Mouse (Mus musculus) brain, embryonic 18.5 days (tissue): Measurements from ENCODE around the gene Nhlrc4.

Experiments
- DNase-seq: peaks from one replicate; pipeline ENCODE4 v3.0.0-alpha.2; 2012; ENCODE audit warnings: low read depth, low spot score

Gene Nhlrc4

DNA sequence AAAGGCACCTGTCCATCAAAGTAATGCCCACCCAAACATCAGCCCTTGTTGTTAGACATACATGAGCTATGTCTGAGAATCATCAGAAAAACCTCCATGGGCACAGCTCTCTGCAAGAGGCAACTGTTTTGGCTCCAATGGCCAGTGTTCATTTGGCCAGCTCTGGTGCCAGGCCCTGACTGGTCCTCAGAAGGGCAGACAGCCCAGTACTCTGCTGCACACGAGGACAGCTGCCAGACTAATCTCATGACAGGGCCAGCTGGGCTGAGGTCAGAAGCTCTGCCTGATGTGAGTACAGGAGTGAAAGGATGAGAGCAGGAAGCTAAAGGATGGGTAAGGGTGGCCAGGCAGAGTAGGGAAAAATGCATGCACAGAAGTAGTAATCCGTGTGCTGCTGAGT lies 19.4 kb downstream of the Nhlrc4 start:
- DNase-seq = no peak

DNA sequence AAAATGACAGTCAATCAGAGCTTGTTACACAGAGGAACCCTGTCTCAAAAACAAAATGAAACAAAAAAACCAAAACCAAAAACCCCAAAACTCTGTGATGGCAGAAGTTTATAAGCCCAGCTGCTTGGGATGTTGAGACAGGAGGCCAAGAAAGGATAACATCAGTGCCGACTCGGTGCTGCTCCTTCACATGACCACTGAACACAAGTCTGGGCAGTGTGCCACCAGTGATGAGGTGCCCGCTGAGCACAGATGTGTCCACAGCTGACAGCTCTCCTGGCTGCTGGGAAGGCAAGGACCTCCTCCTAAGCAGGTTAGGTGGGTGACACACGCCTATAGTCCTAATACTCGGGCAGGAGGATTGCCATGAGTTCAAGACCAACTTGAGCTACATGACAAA lies 22.6 kb downstream of the Nhlrc4 start:
- no peak for DNase-seq

DNA sequence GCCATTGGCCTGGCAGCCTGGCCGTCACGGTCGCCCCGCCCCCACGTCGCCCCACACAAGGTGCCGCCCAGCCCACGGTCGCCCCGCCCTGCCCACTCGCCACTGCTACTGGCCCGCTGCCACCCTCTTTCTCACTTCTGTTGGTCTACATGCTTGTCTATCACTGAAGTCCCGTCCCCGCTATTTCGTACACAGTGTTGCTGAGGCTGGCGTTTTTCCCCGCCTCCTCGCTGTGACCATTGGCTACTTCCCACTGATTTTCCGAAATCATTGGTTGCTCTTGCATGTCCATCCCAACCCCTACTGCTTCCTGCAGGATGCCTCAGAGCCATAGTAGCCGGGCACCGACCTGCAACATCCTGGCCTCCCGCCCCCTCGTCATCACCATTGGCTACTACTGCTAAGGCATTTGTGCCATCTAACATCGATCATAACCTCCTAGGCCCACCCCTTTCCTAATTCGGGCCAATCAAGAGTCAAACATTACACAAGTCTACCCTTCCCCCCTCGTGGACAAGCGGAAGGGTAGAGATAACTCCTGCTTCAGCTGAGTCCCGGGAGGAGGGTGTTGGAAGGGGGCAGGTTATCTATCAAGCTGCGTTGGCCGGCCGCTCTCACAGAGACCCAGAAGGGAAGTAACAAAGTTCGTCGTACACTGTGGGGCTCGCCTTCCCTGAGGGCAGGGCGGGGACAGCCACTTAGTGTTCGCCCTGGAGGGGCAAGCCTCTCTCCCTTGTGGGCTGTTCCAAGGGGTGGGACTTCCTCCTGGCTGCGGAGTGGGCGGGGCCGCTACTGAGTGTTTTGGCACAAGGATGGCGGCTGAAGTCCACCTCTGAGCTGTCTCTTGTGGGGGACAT lies 24.7 kb downstream of the Nhlrc4 start:
- DNase-seq = peak; percentile 100

DNA sequence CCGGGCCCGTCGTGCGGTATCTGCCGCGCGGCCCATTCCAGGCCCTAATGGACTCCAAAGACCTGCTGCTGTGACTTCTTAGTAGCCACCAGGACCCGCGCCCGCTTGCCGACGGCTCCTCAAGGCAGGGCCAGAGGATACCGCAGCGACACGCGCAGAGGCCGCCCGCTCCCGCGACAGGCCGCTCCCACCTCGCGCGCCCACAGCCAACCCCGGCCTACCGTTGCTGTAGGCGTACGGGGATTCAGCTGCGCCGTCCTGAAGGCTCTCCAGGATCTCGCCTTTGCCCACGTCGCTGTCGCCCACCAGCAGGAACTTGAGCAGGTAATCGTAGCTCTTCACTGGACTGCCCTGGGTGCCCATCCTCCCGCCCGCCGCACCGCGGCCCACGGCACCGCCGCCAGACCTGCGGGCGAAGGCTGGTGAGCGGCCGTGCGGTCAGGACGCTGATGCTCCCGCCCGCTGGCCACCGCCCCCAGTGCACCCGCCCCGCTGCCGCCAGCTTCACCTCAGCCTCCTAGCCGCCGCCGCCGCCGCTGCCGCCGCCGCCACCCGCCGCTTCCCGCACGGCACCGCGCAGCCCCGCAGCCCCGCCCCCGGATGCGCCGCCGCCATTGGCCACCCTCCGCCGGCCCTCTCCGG lies 25.5 kb downstream of the Nhlrc4 start, which contains the start of gene Rab40c:
Rab40c (minus strand) TSS at position 584 of the 642 bp plus-strand sequence.
- peak; percentile 6 for DNase-seq

DNA sequence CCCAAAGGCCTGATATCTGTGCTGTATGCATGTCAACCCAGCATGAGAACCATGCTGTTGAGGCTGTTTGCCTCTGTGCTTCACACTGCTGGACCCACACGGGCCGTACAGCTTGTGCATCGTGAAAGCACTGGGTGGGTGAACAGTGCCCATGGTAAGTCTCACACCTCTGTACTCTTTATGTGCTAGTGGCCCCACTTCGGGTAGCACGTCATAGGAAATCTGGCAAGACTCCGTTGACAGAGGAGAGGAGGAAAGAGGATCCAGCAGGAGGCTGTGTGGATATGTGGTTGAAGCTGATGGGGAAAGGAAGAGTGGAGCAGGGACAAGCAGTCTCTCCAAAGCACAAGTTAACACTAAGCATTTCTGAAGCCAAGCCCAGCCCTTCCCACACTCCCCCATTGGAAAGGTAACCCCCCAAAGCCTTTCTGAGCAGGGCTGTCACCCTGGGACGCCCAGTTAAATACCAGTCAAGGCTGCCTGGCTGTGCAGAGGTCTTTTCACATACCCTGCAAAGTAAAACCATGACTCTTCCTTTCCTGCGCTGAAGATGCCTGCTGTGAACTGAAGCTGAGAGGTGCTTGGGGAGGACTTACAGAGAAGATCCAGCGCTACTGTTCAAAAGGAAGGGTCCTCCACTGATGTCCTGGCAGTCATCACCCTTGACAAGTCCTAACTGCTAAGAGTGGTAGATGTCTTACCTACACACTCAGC lies 26.6 kb downstream of the Nhlrc4 start:
- DNase-seq = no peak

DNA sequence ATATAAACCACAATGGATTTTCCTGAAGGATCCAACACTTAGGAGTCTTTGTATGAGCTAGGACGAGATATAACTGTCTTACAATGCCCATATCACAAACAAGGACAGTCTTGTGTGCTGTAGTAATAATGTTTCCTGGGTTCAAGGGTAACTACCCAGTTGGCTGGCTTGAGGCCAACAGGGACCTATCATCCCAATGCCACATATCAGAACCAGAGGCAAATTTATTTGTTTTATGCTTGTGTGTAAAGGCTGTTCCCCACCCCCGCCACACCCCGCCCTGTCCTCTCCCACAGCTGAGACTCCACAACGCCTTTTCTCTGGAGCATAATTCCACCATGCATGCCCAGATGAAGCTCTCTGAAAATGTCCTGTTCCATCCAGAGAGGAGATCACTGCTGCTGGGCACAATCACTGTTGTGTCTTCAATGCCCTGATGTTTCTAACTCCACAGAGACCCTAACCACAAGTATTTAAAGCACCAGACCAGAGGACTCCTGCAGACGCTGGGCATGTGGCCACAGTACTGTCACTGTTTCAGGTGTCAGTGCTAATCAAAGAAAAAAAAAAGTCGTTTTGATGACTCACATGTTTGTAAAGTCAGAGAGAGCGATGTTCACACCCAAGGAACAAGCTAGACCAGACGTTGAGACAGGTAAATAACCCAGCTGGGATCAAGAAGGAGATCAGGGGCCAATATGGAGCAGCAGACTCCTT lies 27.7 kb downstream of the Nhlrc4 start:
- no peak for DNase-seq

- DNase-seq = no peak
Observed at GRCm38 (mm10) chr17:25914295-25914694, 30.5 kb downstream of the Nhlrc4 start.

DNA sequence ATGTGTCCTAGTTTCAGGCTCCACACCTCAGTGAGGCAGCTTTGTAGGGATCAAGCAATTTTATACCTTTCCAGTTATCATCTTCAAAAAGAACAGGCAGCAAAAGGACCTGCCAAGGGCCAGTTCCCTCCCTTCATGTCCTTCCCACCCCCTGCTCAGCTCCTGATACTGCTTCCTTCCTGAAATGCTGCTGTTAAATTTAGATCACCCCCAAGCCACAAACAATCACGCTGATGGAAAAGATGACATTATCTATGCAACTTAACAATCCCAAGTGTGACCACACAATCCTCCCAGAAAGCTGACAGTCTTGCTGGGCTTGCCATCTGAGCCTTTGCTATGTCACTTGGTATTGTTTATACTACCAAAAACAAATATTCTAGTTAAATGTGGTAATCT lies 30.9 kb downstream of the Nhlrc4 start:
- no peak for DNase-seq

DNA sequence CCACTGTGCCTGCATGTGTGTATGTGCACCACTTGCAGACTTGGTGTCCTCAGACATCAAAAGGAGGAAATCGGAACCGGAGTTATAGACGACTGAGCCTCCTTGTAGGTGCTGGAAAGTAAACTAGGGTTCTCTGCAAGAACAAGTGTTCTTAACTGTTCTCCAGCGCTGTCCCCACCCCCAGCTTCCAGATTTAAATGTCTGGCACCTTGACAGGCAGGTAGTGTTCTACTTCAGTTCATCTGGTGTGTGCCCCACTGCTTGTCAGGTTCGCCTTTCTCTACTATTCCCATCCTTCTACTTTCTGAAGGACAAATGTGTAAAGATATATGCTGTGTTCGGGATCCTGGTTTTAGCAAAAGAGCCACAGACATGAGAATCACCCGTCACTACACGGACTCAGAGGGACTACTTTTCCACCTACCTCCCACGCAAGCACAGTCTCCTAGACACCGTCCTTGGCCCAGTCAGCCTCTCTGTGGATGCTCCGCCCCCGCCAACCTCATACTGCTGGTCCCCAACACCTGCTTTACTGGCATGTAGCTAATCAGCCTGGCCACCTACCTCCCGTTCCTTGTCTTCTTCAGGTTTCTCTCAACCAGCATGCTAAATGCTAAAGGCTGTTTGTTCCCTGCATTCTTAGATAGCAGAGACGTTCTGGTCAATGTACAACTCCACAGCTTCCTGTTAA lies 31.4 kb downstream of the Nhlrc4 start:
- DNase-seq = no peak

DNA sequence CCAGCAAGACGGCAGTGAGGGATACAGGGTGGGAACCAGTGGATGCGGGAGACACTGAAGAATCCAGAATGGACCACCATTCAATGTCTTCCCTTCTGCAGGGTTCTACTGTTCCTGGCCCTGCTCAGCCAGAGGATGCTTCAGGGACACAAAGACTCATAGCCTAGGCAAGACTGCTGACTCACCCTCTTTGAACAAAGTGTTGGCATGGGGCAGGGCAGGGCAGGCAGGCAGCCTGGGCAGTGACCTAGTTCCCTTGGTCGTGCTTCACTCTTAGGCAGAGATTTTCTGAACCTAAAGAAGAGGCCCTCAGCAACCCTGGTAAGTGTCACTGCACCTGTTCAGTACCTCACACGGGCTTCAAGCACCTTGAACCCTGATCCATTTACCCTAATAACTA lies 32.9 kb downstream of the Nhlrc4 start:
- DNase-seq = no peak

- DNase-seq = no peak
Observed at GRCm38 (mm10) chr17:25907640-25908039, 37.1 kb downstream of the Nhlrc4 start.

GRCm38 (mm10) chr17:25903061-25903460 lies 41.7 kb downstream of the Nhlrc4 start:
- no peak for DNase-seq

GRCm38 (mm10) chr17:25900193-25900592 lies 44.6 kb downstream of the Nhlrc4 start:
- no peak for DNase-seq

GRCm38 (mm10) chr17:25895891-25896290 lies 48.9 kb downstream of the Nhlrc4 start:
- no peak for DNase-seq

DNA sequence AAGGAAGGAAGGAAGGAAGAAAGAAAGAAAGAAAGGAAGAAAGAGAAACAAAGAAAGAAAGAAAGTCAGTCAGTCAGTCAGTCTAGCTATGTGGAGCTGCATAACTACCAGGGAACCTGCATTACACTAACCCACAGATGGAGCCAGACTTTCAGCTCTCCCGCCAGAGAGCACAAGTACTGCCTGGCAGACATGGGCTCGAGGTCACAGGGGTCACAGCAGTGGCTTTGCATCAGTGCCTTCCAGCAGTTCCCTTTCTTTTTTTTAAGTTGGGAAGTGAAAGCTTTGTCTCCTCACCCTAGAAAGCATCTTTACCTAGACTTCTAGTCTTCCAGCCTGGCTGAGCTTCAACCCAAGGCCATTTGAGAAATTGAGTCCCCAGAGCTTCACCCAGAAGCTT lies 49.3 kb downstream of the Nhlrc4 start:
- no peak for DNase-seq

GRCm38 (mm10) chr17:25893975-25894617 lies 50.7 kb downstream of the Nhlrc4 start:
- no peak for DNase-seq
